Comparison of ENCODE assay signal across 18 mouse cellular contexts in genomic region chr9:23354201-23354820, GRCm38 (mm10).
DNase-seq lines count a peak whose midpoint lies in the region; ATAC-seq and TF ChIP-seq lines count a peak whose summit lies in the region.
"Had no signal": no experiment of that assay in that cellular context is flagged by ENCODE, and none has a peak within 500 bp of the region (broad histone marks: within the 10 kb centered on the region; RNA-seq: fewer than 3 reads in every experiment).

No protein-coding gene starts in this region.

- TF ChIP-seq CTCF in left cerebral cortex, adult 2 months (IDR thresholded peaks at IDR 0.05): no peak
- TF ChIP-seq CTCF in stomach, postnatal 0 days (IDR thresholded peaks at IDR 0.05; ENCODE audit: low read depth): no peak

- no peaks in the 10 kb centered on the region for H3K4me1 ChIP-seq in stomach, postnatal 0 days (replicated peaks; ENCODE audit: control insufficient read depth, insufficient read depth)
- H3K4me1 ChIP-seq: kidney, embryonic 15.5 days; neural tube, embryonic 13.5 days had no signal

- H3K4me2 ChIP-seq in stomach, postnatal 0 days (replicated peaks; ENCODE audit: low read depth): no peak overlapping the region
- H3K4me2 ChIP-seq: kidney, embryonic 15.5 days; liver, embryonic 11.5 days; neural tube, embryonic 13.5 days had no signal

- 43% methylated on average over 5 of the region's 5 CpGs for WGBS in stomach, postnatal 0 days

- no peaks in the 10 kb centered on the region for H3K9me3 ChIP-seq in stomach, postnatal 0 days (ENCODE audit: control insufficient read depth, low read length)
- H3K9me3 ChIP-seq: G1E; kidney, embryonic 15.5 days; neural tube, embryonic 13.5 days had no signal

- peak; percentile 36; the same call in 1 of the 2 replicates for ATAC-seq in frontal cortex, adult (ENCODE audit: low TSS enrichment)
- peak; percentile 62 to 64; a peak in 3 of 4 replicates for ATAC-seq in hematopoietic stem cell, adult 5-6 weeks (replicated peaks in 1 of 2; ENCODE audit: insufficient read depth in 1 of 2, low FRiP score in 2 of 2, low TSS enrichment in 1 of 2, low read depth in 1 of 2, poor library complexity in 2 of 2, severe bottlenecking in 2 of 2)
- ATAC-seq in stomach, postnatal 0 days (ENCODE audit: low FRiP score, low TSS enrichment): no peak
- ATAC-seq: activated CD4-positive, CD25-positive, alpha-beta regulatory T cell, adult 4 months; midbrain, embryonic 16.5 days had no signal

- no peak for DNase-seq in frontal cortex, postnatal 36 days (ENCODE audit: low spot score in 2 of 2)
- DNase-seq in left cerebral cortex, postnatal 14 days (ENCODE audit: low spot score in 2 of 2): peak; percentile 20 to 31
- no peak for DNase-seq in left cerebral cortex, adult 2 months (ENCODE audit: extremely low spot score in 1 of 2, low spot score in 2 of 2)
- DNase-seq in Muller cell, postnatal 12 days (ENCODE audit: inconsistent ontology term): peak; percentile 87
- no peak for DNase-seq in yolk sac, embryonic 10.5 days (ENCODE audit: low spot score)
- no peak for DNase-seq in stomach, postnatal 0 days (ENCODE audit: low spot score)
- DNase-seq: adrenal gland, postnatal 36 days; B cell, adult 2 months; spleen, adult 18-20 months; thymus, postnatal 4 days had no signal

- TF ChIP-seq EP300 in stomach, postnatal 0 days (optimal IDR thresholded peaks at IDR 0.05): no peak

- H3K4me3 ChIP-seq in left cerebral cortex, adult 2 months: no peak overlapping the region
- no peak overlapping the region for H3K4me3 ChIP-seq in stomach, postnatal 0 days (ENCODE audit: low read depth, low read length)
- H3K4me3 ChIP-seq: kidney, embryonic 15.5 days; neural tube, embryonic 13.5 days had no signal

- H3K27ac ChIP-seq in left cerebral cortex, adult 2 months: no peak overlapping the region; the same call in 1 of the 2 replicates
- no peak overlapping the region for H3K27ac ChIP-seq in stomach, postnatal 0 days (replicated peaks)
- H3K27ac ChIP-seq: kidney, embryonic 15.5 days; neural tube, embryonic 13.5 days had no signal

- intact Hi-C loops in left cerebral cortex, postnatal 14 days (cut with DNase I): no loop called here
- intact Hi-C loops in left cerebral cortex, adult 2 months (cut with DNase I): no loop called here

- no peak overlapping the region for H3K9ac ChIP-seq in stomach, postnatal 0 days (ENCODE audit: low read length)
- H3K9ac ChIP-seq: kidney, embryonic 15.5 days; neural tube, embryonic 13.5 days had no signal

- H3K27me3 ChIP-seq in stomach, postnatal 0 days (ENCODE audit: control insufficient read depth, insufficient read depth, low read length): no peaks in the 10 kb centered on the region
- H3K27me3 ChIP-seq: kidney, embryonic 15.5 days; neural tube, embryonic 13.5 days had no signal

- no peaks in the 10 kb centered on the region for H3K36me3 ChIP-seq in stomach, postnatal 0 days (ENCODE audit: control insufficient read depth, insufficient read depth, low read length)
- H3K36me3 ChIP-seq: G1E; kidney, embryonic 15.5 days; neural tube, embryonic 13.5 days had no signal

Comparison
In these comparisons a context has a peak if more than half of its experiments do, and no peak if none do; other contexts are left out.
1. DNase-seq: peak in left cerebral cortex, postnatal 14 days (2 of 2) and Muller cell, postnatal 12 days (single experiment); none in frontal cortex, postnatal 36 days (0 of 2), left cerebral cortex, adult 2 months (0 of 2), yolk sac, embryonic 10.5 days (single experiment) and stomach, postnatal 0 days (single experiment).